Mouse (Mus musculus) intestine, postnatal 0 days (tissue): ENCODE measurements around the gene Nufip2. TPM values are rescaled to one million over a fixed set of nuclear protein-coding genes. Genes with fewer than 3 reads are reported as not detected.

Experiments
- ATAC-seq: fragments of 200-750 bp; cut with Nextera tagmentation; 2 replicates; pipeline ENCODE4 v1.8.0; 2017; ENCODE audit warnings: mild to moderate bottlenecking, moderate TSS enrichment, moderate library complexity
- H3K27ac ChIP-seq: fragments of 300-500 bp; sonication (generic); 2 replicates; pipeline ENCODE4 v1.5.1; 2014; ENCODE audit warnings: mild to moderate bottlenecking, low read depth, low read length, moderate library complexity
- H3K27me3 ChIP-seq: fragments of 300-500 bp; sonication (generic); replicated peaks from 2 replicates; pipeline ENCODE4 v1.6.1; 2014; ENCODE audit warnings: low read length, mixed read lengths; ENCODE audit not compliant: control insufficient read depth, insufficient read depth
- H3K36me3 ChIP-seq: fragments of 300-500 bp; sonication (generic); 2 replicates; pipeline ENCODE4 v1.6.1; 2014; ENCODE audit warnings: mild to moderate bottlenecking, moderate library complexity; ENCODE audit not compliant: control insufficient read depth, insufficient read depth
- H3K4me1 ChIP-seq: fragments of 300-500 bp; sonication (generic); replicated peaks from 2 replicates; pipeline ENCODE4 v1.6.1; 2014; ENCODE audit warnings: antibody characterized with exemption, low read length, mixed read lengths; ENCODE audit not compliant: control insufficient read depth, insufficient read depth
- H3K4me2 ChIP-seq: fragments of 300-500 bp; sonication (generic); replicated peaks from 2 replicates; pipeline ENCODE4 v1.6.1; 2014; ENCODE audit warnings: low read depth, mild to moderate bottlenecking, moderate library complexity
- H3K4me3 ChIP-seq: fragments of 300-500 bp; sonication (generic); 2 replicates; pipeline ENCODE4 v1.5.1; 2014; ENCODE audit warnings: low read depth, low read length
- H3K9ac ChIP-seq: fragments of 300-500 bp; sonication (generic); 2 replicates; pipeline ENCODE4 v1.6.1; 2014; ENCODE audit warnings: mild to moderate bottlenecking, low read depth, low read length
- H3K9me3 ChIP-seq: fragments of 300-500 bp; sonication (generic); 2 replicates; pipeline ENCODE4 v1.6.1; 2016; ENCODE audit warnings: mixed run types; ENCODE audit not compliant: control insufficient read depth
- CTCF ChIP-seq: sonication (generic); IDR thresholded peaks from 2 replicates; pipeline ENCODE4 v1.5.1; 2016; ENCODE audit warnings: low read depth, mild to moderate bottlenecking, control low read depth, antibody characterized with exemption, moderate library complexity
- WGBS: fragments of 180-500 bp; shearing (Covaris S2); extraction: QIAGEN DNeasy Blood & Tissue Kit; methylation state at CpG from one replicate; pipeline ENCODE4 v1.1.7; 2014; 5-methylcytosine and 5-hydroxymethylcytosine counted together
- polyA plus RNA-seq: library from polyadenylated mRNA; unstranded; fragments of >200 nt; fragmentation: Nextera tagmentation; extraction: Ambion mirVana; gene quantifications from 2 replicates; pipeline ENCODE4 v1.2.1, GENCODE M21; 2015

Nufip2 gene
- polyA plus RNA-seq, 1 experiment from 2014 or later: 4.6 TPM

DNA sequence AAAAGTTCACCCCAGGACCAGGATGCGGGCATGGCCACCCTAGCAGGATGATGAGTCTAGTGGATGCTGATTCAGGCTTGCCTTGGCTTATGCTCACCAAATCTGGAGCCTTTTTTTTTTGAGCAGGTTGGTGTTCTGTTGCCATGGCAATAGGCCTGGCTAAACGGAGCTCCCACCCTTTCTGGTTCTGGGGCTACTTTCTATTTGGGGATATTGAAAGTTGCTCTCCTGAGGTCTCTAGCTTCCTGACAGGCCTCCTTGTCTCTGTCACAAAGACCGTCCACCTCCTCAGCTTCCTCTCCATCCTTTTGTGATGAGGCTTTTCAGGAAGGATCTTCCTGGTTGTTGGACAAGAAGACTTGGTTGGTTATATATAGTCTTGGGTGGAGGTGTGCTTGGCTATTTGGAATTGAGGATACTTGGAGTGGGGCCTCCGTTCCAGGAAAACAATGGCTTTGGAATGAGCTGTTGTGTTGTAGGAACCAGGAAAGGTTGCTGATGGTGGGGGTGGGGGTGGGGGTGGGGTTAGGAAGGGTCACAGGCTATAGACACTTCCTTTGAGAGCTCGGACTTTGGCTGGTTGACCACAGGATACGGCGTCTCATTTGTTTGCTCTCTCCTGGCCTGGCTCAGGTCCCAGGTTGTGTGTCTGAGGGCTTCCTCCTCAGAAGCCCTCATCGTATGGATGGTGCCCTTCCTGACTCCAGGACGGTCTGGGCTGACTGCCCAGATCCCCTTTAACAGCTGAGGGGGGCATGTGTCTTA lies 78.9 kb downstream of the Nufip2 start:
- 34% methylated on average over 9 of the region's 9 CpGs for WGBS
- ATAC-seq: no peak
- Histone ChIP-seq H3K9me3 (no peaks in the 10 kb centered on the region), H3K4me3 (0 out of 2 replicates have a peak overlapping the region, but pooled peaks have one; percentile 3), H3K36me3 (no peaks in the 10 kb centered on the region), H3K27me3 (no peaks in the 10 kb centered on the region), H3K27ac (peak overlapping the region; percentile 94), H3K9ac (peak overlapping the region; percentile 66; the same call in 1 of the 2 replicates), H3K4me2 (peak overlapping the region; percentile 91), H3K4me1 (peaks cover 12% of the 10 kb centered on the region)
- no peak for TF ChIP-seq CTCF

DNA sequence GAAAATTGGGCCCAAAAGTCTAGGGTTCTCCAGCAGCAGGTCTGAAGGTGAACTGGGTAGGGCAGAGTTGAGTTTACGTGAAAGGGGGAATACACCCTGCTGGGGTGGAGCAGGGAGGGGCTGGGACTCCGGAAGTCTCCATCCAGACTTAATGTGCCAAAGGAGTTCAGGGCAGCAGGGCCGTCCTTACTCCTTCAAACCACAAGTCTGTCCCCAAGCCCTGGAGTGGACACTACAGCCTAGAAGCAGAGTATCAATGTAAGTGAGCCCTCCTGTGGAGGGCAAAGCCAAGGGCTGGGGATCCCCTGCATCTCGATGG lies 79.5 kb downstream of the Nufip2 start:
- no peak for ATAC-seq
- 33% methylated on average over 4 of the region's 4 CpGs for WGBS
- no peaks in the 10 kb centered on the region for H3K36me3 ChIP-seq
- H3K4me3 ChIP-seq: 0 out of 2 replicates have a peak overlapping the region, but pooled peaks have one; percentile 3
- no peaks in the 10 kb centered on the region for H3K9me3 ChIP-seq
- H3K27ac ChIP-seq: peak overlapping the region; percentile 92
- no peaks in the 10 kb centered on the region for H3K27me3 ChIP-seq
- peak overlapping the region; percentile 71 for H3K4me2 ChIP-seq
- H3K4me1 ChIP-seq: peaks cover 12% of the 10 kb centered on the region
- peak overlapping the region; percentile 66 for H3K9ac ChIP-seq
- TF ChIP-seq CTCF: peak; percentile 20; the same call in 1 of the 2 replicates

DNA sequence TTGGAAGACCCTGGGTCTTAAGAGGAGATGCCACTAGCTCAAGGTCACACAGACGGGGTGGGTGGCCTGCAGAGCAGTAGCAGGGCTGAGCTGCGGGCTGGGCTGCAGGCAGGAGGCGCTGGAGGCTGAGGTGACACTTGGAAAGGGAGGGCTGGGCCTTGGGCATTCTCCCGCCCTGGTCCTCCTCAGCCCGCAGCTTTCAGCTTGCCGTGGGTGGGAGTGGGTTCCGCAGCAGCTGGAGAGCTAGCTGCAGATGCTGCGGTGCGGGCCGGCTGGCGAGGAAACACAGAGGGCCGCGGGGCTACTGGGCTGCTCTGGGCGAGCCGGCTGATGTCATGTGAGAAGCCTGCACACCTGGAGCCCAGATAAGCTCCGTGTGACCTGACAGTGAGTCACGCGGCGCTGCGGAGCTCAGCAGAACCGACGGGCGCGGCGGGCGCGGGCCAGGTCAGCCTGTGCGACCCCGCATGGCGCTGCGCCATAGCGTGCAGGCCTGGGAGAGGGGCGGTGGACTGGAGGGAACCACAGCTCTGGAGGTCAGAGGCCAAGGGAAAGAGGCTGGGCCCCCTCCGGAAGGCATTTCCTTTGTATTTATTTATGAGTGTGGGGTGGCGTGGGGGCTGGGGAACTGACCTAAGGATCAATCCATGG lies 80.5 kb downstream of the Nufip2 start:
- peak overlapping the region; percentile 71 for H3K4me2 ChIP-seq
- H3K4me3 ChIP-seq: peak overlapping the region; percentile 41
- peak; percentile 79 for TF ChIP-seq CTCF
- no peaks in the 10 kb centered on the region for H3K9me3 ChIP-seq
- no peaks in the 10 kb centered on the region for H3K27me3 ChIP-seq
- peak overlapping the region; percentile 92 for H3K27ac ChIP-seq
- H3K36me3 ChIP-seq: no peaks in the 10 kb centered on the region
- WGBS: 1% methylated on average over 35 of the region's 35 CpGs
- H3K4me1 ChIP-seq: peaks cover 15% of the 10 kb centered on the region
- ATAC-seq: peak; percentile 81
- peak overlapping the region; percentile 66 for H3K9ac ChIP-seq

DNA sequence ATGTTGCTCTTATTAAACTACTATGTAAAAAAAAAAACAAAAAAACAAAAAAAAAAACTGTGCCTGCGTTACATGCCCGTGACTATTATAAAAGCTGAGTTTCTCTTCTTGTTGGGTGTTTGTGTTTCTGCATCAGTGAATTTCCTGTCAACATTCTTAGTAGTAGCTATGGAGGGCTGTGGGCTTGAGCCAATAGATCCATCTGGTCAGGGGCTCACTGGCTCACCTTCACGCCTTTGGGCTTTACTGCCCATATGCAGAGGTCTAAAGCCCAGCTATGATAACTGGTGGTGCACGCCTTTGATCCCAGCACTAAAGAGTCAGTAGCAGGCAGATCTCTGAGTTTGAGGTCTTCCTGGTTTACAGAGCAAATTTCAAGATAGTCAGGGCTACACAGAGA lies 83.5 kb downstream of the Nufip2 start:
- Histone ChIP-seq H3K9ac (no peak overlapping the region), H3K27me3 (no peaks in the 10 kb centered on the region), H3K4me2 (no peak overlapping the region), H3K36me3 (no peaks in the 10 kb centered on the region; the same call in 1 of the 2 replicates), H3K4me3 (no peak overlapping the region), H3K4me1 (peaks cover 19% of the 10 kb centered on the region), H3K9me3 (no peaks in the 10 kb centered on the region), H3K27ac (0 out of 2 replicates have a peak overlapping the region, but pooled peaks have one; percentile 7)
- no peak for ATAC-seq
- TF ChIP-seq CTCF: no peak
- WGBS: 71% methylated on average over 4 of the region's 4 CpGs

DNA sequence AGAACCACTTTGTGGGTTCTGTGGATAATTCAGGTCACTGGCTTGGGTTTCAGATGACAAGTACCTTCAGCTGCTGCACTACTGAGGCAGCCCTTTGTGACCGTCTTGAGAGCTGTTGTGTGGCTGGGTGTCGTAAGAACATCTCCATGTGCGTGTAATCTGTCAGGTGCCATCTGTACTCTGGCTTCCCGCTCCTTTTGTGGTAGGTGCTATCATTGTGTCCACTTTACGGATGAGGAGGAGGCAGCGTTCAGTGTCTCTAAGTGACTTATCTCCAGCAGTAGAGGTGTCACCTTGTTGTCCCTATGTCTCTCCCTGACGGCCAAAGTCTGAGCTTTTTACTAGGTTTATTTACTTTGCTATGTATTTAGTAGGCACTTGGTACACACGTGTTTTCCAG lies 84.4 kb downstream of the Nufip2 start:
- Histone ChIP-seq H3K27ac (peak overlapping the region; percentile 92), H3K27me3 (no peaks in the 10 kb centered on the region)

More for the DNA sequence above, 84.4 kb downstream of the Nufip2 start:
- Histone ChIP-seq H3K4me3 (no peak overlapping the region), H3K4me1 (peaks cover 17% of the 10 kb centered on the region), H3K9me3 (no peaks in the 10 kb centered on the region), H3K4me2 (peak overlapping the region; percentile 21; the same call in 1 of the 2 replicates), H3K9ac (no peak overlapping the region), H3K36me3 (no peaks in the 10 kb centered on the region; the same call in 1 of the 2 replicates)
- 38% methylated on average over 8 of the region's 8 CpGs for WGBS
- ATAC-seq: no peak
- TF ChIP-seq CTCF: no peak
